Mouse (Mus musculus) heart, postnatal 0 days (tissue): ENCODE data around the gene Ganc. TPM values are rescaled to one million over a fixed set of nuclear protein-coding genes. Genes with fewer than 3 reads are reported as not detected.

ENCODE experiments used
- ATAC-seq: fragments of 200-750 bp; cut with Nextera tagmentation; 2 replicates; pipeline ENCODE4 v1.8.0; 2017; ENCODE audit warnings: low read depth, moderate number of reproducible peaks, moderate library complexity; ENCODE audit not compliant: insufficient read depth
- DNase-seq: peaks from one replicate; pipeline ENCODE4 v3.0.0-alpha.2; 2016; ENCODE audit warnings: low spot score
- H3K27ac ChIP-seq: fragments of 300-500 bp; sonication (generic); 2 replicates; pipeline ENCODE4 v1.5.1; 2014; ENCODE audit warnings: low read depth, mild to moderate bottlenecking
- H3K27me3 ChIP-seq: fragments of 300-500 bp; sonication (generic); 2 replicates; pipeline ENCODE4 v1.6.1; 2014; ENCODE audit warnings: low read length, mixed read lengths; ENCODE audit not compliant: control insufficient read depth, insufficient read depth
- H3K36me3 ChIP-seq: fragments of 300-500 bp; sonication (generic); replicated peaks from 2 replicates; pipeline ENCODE4 v1.6.1; 2014; ENCODE audit warnings: low read length, mixed read lengths; ENCODE audit not compliant: control insufficient read depth, insufficient read depth
- H3K4me1 ChIP-seq: fragments of 300-500 bp; sonication (generic); 2 replicates; pipeline ENCODE4 v1.6.1; 2014; ENCODE audit warnings: antibody characterized with exemption; ENCODE audit not compliant: control insufficient read depth, insufficient read depth
- H3K4me2 ChIP-seq: fragments of 300-500 bp; sonication (generic); 2 replicates; pipeline ENCODE4 v1.6.1; 2014; ENCODE audit warnings: low read depth, mild to moderate bottlenecking, low read length, moderate library complexity
- H3K4me3 ChIP-seq: fragments of 300-500 bp; sonication (generic); 2 replicates; pipeline ENCODE4 v1.5.1; 2014; ENCODE audit warnings: low read depth, low read length
- H3K9ac ChIP-seq: fragments of 300-500 bp; sonication (generic); replicated peaks from 2 replicates; pipeline ENCODE4 v1.6.1; 2014; ENCODE audit warnings: low read depth, low read length, mixed read lengths
- H3K9me3 ChIP-seq: fragments of 300-500 bp; sonication (generic); replicated peaks from 2 replicates; pipeline ENCODE4 v1.6.1; 2016; ENCODE audit warnings: low read length; ENCODE audit not compliant: control insufficient read depth
- CTCF ChIP-seq: IDR thresholded peaks from 2 replicates; pipeline ENCODE4 v1.5.1; 2016; ENCODE audit warnings: antibody characterized with exemption, control low read depth, low read depth
- EP300 ChIP-seq: IDR thresholded peaks from 2 replicates; pipeline ENCODE4 v1.6.1; 2016; ENCODE audit warnings: antibody characterized with exemption, low read depth
- WGBS: fragments of 180-500 bp; shearing (Covaris S2); extraction: QIAGEN DNeasy Blood & Tissue Kit; methylation state at CpG from one replicate; pipeline ENCODE4 v1.1.7; 2014; 5-methylcytosine and 5-hydroxymethylcytosine counted together
- polyA plus RNA-seq: library from polyadenylated mRNA; unstranded; fragments of >200 nt; fragmentation: Nextera tagmentation; extraction: Ambion mirVana; gene quantifications from 2 replicates; pipeline ENCODE4 v1.2.1, GENCODE M21; 2015
- total RNA-seq: library from RNA; depleted of rRNA; stranded (reverse); fragments of >200 nt; gene quantifications from 2 replicates; pipeline ENCODE4 v1.2.3, GENCODE M21; 2014; ENCODE audit warnings: low replicate concordance

Ganc gene
- total and polyA plus RNA-seq, 2 experiments from 2014 or later = 9.2 to 14.8 TPM

GRCm38 (mm10) chr2:120403986-120404822 lies 508 bp downstream of the Ganc start, which contains the start of gene Tmem87a:
Gene Tmem87a, minus strand, starts transcription at chr2:120404113.
- WGBS = under 1% methylated on average over 34 of the region's 34 CpGs
- Histone ChIP-seq H3K9me3 (no peaks in the 10 kb centered on the region), H3K9ac (peak within 1 kb of the TSS; percentile 82), H3K4me2 (peak within 1 kb of the TSS; percentile 80), H3K4me3 (peak within 1 kb of the TSS; percentile 84), H3K27ac (peak within 1 kb of the TSS; percentile 99), H3K36me3 (no peaks in the 10 kb centered on the region), H3K4me1 (peaks cover 19% of the 10 kb centered on the region), H3K27me3 (no peaks in the 10 kb centered on the region)
- DNase-seq (peak; percentile 98), ATAC-seq (peak; percentile 99)
- no peak for TF ChIP-seq CTCF
- TF ChIP-seq EP300 = no peak

DNA sequence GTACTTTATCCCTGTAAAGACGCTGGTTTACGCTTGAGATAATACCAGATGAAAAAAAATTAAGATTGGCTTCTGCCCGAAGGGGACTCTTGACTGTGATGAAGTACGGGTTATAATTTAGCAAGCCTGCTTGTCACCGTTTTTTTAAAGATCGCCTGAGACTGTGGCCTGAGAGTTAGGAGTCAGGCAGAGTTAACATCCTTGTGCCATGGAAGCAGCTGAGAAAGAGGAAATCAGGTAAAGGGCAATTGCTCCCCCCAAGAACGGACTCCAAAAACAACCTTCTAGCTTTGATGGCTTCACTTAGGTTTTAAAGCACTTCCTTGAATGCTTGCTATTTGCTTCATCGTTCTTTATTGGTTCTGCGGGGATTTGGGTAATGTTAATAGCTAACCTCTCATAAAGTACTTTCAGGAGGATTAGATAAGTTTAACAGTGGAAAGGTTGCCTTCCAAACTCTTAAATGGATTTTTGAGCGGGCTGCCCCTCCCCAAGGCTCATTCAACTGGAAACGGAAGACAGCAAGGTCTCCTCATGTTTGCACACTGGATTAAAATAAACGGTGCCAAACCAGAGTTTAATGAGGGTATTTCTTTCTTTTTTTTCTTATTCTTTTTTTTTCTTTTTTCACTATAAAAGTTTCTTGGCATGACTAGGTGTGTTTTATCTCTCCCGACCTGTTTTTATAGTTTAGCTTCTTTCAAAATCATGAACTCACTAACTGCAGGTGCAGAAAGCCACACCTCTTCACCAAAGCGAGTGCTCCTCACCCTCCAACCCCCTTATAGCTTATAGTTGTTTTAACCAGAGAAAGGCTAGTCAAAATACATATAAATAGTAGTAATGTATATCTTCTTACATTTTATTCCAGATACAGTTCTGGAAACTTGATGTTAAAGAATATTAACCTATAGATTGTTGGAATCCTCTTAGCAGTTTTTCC lies 1.4 kb downstream of the Ganc start:
- no peaks in the 10 kb centered on the region for H3K9me3 ChIP-seq
- H3K4me1 ChIP-seq = peaks cover 19% of the 10 kb centered on the region
- peak overlapping the region; percentile 82 for H3K9ac ChIP-seq
- TF ChIP-seq EP300 (no peak), CTCF (no peak)
- H3K27me3 ChIP-seq = no peaks in the 10 kb centered on the region
- H3K4me3 ChIP-seq = peak overlapping the region; percentile 84
- H3K27ac ChIP-seq = peak overlapping the region; percentile 99
- no peak for ATAC-seq
- H3K36me3 ChIP-seq = no peaks in the 10 kb centered on the region
- peak overlapping the region; percentile 80 for H3K4me2 ChIP-seq
- WGBS = 15% methylated on average over 14 of the region's 14 CpGs
- no peak for DNase-seq

DNA sequence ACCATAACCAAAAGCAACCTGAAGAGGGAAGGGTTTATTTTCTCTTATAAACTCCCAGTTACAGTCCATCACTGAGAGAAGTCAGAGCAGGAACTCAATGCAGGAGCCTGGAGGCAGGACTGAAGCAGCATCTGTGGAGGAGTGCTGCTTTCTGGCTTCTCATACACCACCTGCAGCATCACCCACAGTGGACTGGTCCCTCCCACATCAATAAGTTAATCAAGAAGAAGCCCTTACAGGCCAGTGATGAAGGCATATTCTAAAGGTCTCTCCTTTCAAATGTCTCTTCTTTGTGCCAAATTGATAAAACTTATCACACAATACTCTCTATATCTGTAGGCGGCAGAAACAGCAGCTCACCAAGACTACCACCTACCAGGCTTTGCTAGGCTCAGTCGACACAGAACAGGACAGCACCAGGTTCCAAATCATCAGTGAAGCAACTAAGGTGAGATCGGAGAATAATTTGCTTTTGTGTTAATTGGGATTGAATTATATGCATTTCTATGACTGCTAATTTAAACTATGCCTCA lies 7.5 kb downstream of the Ganc start:
- no peaks in the 10 kb centered on the region for H3K9me3 ChIP-seq
- no peak overlapping the region for H3K4me3 ChIP-seq
- no peak for ATAC-seq
- H3K4me2 ChIP-seq = no peak overlapping the region
- no peak overlapping the region for H3K9ac ChIP-seq
- TF ChIP-seq EP300 (no peak), CTCF (no peak)
- no peak for DNase-seq
- peaks cover 12% of the 10 kb centered on the region; the same call in 1 of the 2 replicates for H3K36me3 ChIP-seq
- no peaks in the 10 kb centered on the region for H3K4me1 ChIP-seq
- H3K27me3 ChIP-seq = no peaks in the 10 kb centered on the region
- no peak overlapping the region for H3K27ac ChIP-seq
- 85% methylated on average over 3 of the region's 3 CpGs for WGBS

- no peak for ATAC-seq
- no peak for DNase-seq
- no peak overlapping the region for H3K4me2 ChIP-seq
- H3K4me3 ChIP-seq = no peak overlapping the region
- no peak overlapping the region for H3K27ac ChIP-seq
- H3K4me1 ChIP-seq = no peaks in the 10 kb centered on the region
- TF ChIP-seq CTCF = no peak
- no peaks in the 10 kb centered on the region for H3K9me3 ChIP-seq
- no peak overlapping the region for H3K9ac ChIP-seq
- H3K36me3 ChIP-seq = peaks cover 12% of the 10 kb centered on the region; the same call in 1 of the 2 replicates
- no peaks in the 10 kb centered on the region for H3K27me3 ChIP-seq
These were observed 10.4 kb downstream of the Ganc start for GRCm38 (mm10) chr2:120414113-120414512.

DNA sequence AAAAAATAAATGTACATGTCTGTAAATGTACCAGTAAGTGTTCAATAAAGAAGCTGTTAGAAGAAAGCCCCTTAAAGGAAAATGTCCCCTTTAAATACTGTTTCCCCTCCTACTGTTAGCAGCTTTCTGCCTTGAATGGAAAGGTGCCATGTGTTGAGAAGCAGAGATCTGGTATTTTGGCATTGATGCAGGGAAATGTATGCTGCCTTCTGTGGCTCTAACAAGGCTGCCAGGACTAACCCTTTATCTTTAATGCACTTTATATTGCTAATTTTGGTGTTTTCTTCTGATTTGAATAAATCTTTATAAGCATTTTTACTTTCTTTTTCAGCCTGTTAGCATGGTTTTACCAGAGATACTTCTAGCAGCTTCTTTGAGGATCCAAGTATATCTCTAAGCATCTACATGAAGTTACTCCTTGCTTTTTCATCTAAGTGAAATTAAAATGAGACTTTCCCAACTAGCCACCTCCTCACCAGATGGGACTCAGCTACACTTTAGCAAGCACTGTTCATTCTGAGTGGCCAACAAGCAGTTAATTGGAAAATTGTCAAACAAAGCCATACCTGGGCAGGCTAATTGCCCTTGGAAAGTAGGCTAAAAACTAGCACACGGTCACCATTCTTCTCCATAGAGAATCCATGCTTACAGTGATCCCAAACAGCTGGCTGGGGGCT lies 11.2 kb downstream of the Ganc start:
- no peaks in the 10 kb centered on the region for H3K4me1 ChIP-seq
- H3K27ac ChIP-seq = no peak overlapping the region
- no peak overlapping the region for H3K4me2 ChIP-seq
- no peak for TF ChIP-seq CTCF
- TF ChIP-seq EP300 = no peak
- H3K9me3 ChIP-seq = no peaks in the 10 kb centered on the region
- ATAC-seq = no peak
- WGBS = 73% methylated on average over 1 of the region's 1 CpGs
- no peak overlapping the region for H3K9ac ChIP-seq
- H3K36me3 ChIP-seq = peaks cover 12% of the 10 kb centered on the region; the same call in 1 of the 2 replicates
- H3K27me3 ChIP-seq = no peaks in the 10 kb centered on the region
- DNase-seq = no peak
- no peak overlapping the region for H3K4me3 ChIP-seq
